ENCODE assay signal across 1 mouse cellular context in the genomic region with DNA sequence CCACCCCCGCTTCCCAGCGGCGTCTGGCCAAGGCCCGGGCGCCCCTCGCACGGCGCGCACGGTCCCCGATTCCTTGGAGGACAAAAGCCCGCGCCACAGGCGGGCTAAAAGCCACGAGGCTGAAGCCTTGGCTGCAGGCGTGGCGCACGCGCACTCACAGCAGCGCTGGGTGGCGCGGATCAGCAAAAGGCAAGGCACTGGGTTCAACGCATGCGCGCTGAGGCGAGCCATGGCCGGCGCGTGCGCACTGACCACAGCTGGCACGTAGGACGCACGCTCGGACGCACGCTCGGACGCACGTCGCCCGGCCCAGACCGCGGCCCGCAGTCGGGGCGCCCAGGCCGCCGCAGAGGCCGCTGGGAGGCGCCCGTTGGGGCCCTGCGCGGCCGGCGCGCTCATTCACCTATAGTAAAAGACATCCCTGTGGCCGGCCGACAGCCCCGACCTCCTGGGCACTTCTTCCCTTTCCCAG.
A peak's percentile ranks its signal among the peaks of the same experiment; 100 is the strongest.
TF ChIP-seq lines count a peak whose summit lies in the region.

No protein-coding gene starts in this region.

TF ChIP-seq in myocyte, 11 proteins besides CTCF, POLR2A, EP300 and RAD21:
- peak; percentile 83 for TF ChIP-seq SRF (IDR thresholded peaks at IDR 0.05; ENCODE audit: control insufficient read depth, insufficient read length, low read depth)
- TF ChIP-seq MYOG (IDR thresholded peaks at IDR 0.05; ENCODE audit: control insufficient read depth in 1 of 3, insufficient read depth in 1 of 3, insufficient read length in 2 of 3, low read depth in 2 of 3): peak in 2 of 3 experiments; percentile 58 to 60
- no peak for TF ChIP-seq USF1 (IDR thresholded peaks at IDR 0.05; ENCODE audit: low read depth)
- peak; percentile 8 for TF ChIP-seq REST (IDR thresholded peaks at IDR 0.05; ENCODE audit: insufficient read depth, insufficient read length)
- TF ChIP-seq CEBPB (IDR thresholded peaks at IDR 0.05; ENCODE audit: insufficient read depth, poor library complexity, severe bottlenecking): no peak
- peak in 2 of 3 experiments; percentile 35 to 66 for TF ChIP-seq MYOD1 (IDR thresholded peaks at IDR 0.05; ENCODE audit: control insufficient read depth in 1 of 3, insufficient read length in 2 of 3, low read depth in 2 of 3)
- TF ChIP-seq POLR2AphosphoS2 (IDR thresholded peaks at IDR 0.05; ENCODE audit: insufficient read length, low read depth): peak; percentile 99
- no peak for TF ChIP-seq MAX (IDR thresholded peaks at IDR 0.05; ENCODE audit: low read depth)
- TF ChIP-seq E2F4 (IDR thresholded peaks at IDR 0.05; ENCODE audit: insufficient read depth): no peak
- no peak for TF ChIP-seq TCF12 (IDR thresholded peaks at IDR 0.05; ENCODE audit: insufficient read depth, poor library complexity, severe bottlenecking)
- no peak for TF ChIP-seq TCF3 (IDR thresholded peaks at IDR 0.05; ENCODE audit: insufficient read length, low read depth)
